Mouse (Mus musculus) small intestine, adult 2 months (tissue): Measurements from ENCODE around the gene Rpl23a. TPM values are rescaled to one million over a fixed set of nuclear protein-coding genes. Genes with fewer than 3 reads are reported as not detected.

Source experiments
- H3K27ac ChIP-seq: fragments of 200-500 bp; 2 replicates; pipeline ENCODE4 v1.5.1; 2012; ENCODE audit warnings: low read depth, low read length, control low read depth, inconsistent platforms; ENCODE audit not compliant: insufficient read depth
- H3K27me3 ChIP-seq: fragments of 200-500 bp; 2 replicates; pipeline ENCODE4 v1.6.1; 2012; ENCODE audit warnings: mild to moderate bottlenecking, moderate library complexity, low read length, inconsistent platforms; ENCODE audit not compliant: control insufficient read depth, insufficient read depth
- H3K36me3 ChIP-seq: fragments of 200-500 bp; 2 replicates; pipeline ENCODE4 v1.6.1; 2012; ENCODE audit warnings: mild to moderate bottlenecking, low read length, control low read depth, inconsistent platforms; ENCODE audit not compliant: control insufficient read depth, insufficient read depth
- H3K4me1 ChIP-seq: fragments of 200-500 bp; 2 replicates; pipeline ENCODE4 v1.6.1; 2012; ENCODE audit warnings: low read length, inconsistent platforms, mixed read lengths; ENCODE audit not compliant: control insufficient read depth, insufficient read depth, insufficient read length
- H3K4me3 ChIP-seq: fragments of 200-500 bp; 2 replicates; pipeline ENCODE4 v1.5.1; 2012; ENCODE audit warnings: low read depth, mild to moderate bottlenecking, control low read depth, inconsistent platforms, low read length, moderate library complexity
- CTCF ChIP-seq: fragments of 200-500 bp; IDR thresholded peaks from 2 replicates; pipeline ENCODE4 v1.5.1; 2012; ENCODE audit warnings: low read depth, mild to moderate bottlenecking, control low read depth, inconsistent platforms, low read length, moderate library complexity, mixed read lengths; ENCODE audit not compliant: insufficient replicate concordance, insufficient read length; ENCODE audit errors: extremely low read depth
- POLR2A ChIP-seq: fragments of 200-500 bp; IDR thresholded peaks from 2 replicates; pipeline ENCODE4 v1.6.1; 2012; ENCODE audit warnings: low read depth, mild to moderate bottlenecking, control low read depth, inconsistent platforms, low read length, moderate library complexity
- WGBS: fragments of 180-500 bp; shearing (Covaris S2); methylation state at CpG from one replicate; pipeline ENCODE4 v1.1.7; 2018; 5-methylcytosine and 5-hydroxymethylcytosine counted together
- polyA plus RNA-seq: library from polyadenylated mRNA; depleted of rRNA; stranded (reverse); fragments of >200 nt; gene quantifications from 2 replicates; pipeline ENCODE4 v1.2.3, GENCODE M21; 2012; rRNA removed

The Rpl23a gene
- 31.9 and 66.4 TPM in 2 replicates for polyA plus RNA-seq

- Histone ChIP-seq H3K36me3 (peaks cover 19% of the 10 kb centered on the region), H3K4me3 (peak within 1 kb of the TSS; percentile 74), H3K27me3 (peaks cover 3% of the 10 kb centered on the region), H3K4me1 (peaks cover 10% of the 10 kb centered on the region), H3K27ac (peak within 1 kb of the TSS; percentile 41)
- WGBS = under 1% methylated on average over 38 of the region's 38 CpGs
- TF ChIP-seq CTCF (no peak), POLR2A (peak; percentile 88)
Observed at GRCm38 (mm10) chr11:78182961-78183844, at the start of gene Rpl23a. TSS of gene Rpl23a (minus strand) at chr11:78183584.

DNA sequence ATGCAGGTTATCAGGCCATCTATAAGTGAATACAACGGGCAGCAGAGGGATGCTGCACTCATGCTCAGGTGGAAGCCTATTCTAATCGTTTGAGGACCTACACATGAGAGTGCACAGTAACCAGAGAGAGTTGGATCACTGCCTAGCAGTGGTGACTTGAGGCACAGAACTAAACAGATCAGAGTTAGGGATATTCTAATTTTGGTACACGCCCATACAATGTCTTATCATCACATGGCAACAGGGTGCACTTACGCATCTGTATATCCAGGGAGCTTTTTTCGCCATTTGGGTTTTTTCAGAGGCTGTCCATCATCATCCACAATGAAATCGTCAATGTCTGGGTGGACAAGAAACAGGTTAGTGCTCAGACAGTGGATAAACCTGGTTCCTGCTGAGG, 48.1 kb upstream of the Rpl23a start:
- H3K4me1 ChIP-seq = no peaks in the 10 kb centered on the region
- WGBS = 89% methylated on average over 6 of the region's 6 CpGs
- no peaks in the 10 kb centered on the region for H3K27me3 ChIP-seq
- no peak for TF ChIP-seq POLR2A
- TF ChIP-seq CTCF = no peak
- peaks cover 74% of the 10 kb centered on the region for H3K36me3 ChIP-seq
- no peak overlapping the region for H3K4me3 ChIP-seq
- H3K27ac ChIP-seq = no peak overlapping the region

GRCm38 (mm10) chr11:78223586-78223985, 40.2 kb upstream of the Rpl23a start:
- TF ChIP-seq POLR2A (no peak), CTCF (no peak)
- Histone ChIP-seq H3K27me3 (no peaks in the 10 kb centered on the region), H3K36me3 (peaks cover 92% of the 10 kb centered on the region), H3K4me1 (no peaks in the 10 kb centered on the region), H3K4me3 (no peak overlapping the region), H3K27ac (no peak overlapping the region)
- WGBS = 89% methylated on average over 4 of the region's 4 CpGs

DNA sequence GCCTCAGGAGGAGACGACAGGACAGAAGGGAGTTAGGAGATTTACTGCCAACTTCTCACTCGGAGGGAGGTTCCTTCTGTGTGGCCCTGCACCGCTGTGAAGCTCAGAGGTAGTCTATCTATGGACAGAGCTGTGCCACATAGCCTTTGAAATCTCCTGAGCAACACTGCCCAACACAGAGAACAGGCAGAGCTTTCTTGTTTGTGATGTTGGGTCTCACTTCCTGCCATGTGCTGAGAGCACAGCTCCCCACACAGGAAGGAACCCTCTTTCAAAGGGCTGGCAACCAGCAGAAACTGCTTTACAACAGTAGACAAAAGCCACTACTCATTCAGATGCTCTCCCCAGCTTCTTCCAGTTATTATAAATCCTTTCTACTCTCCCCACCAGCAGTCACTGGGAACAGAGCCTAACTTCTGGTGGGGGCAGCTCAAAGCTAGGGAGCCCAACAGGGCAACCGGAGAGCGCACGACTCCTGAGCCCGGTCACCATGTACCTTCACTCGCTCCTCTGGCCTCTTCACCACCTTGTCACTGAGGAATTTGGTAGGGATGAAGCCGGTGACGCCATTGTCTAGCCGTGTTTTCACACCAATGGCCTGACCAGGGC, 32.4 kb upstream of the Rpl23a start:
- Histone ChIP-seq H3K27me3 (no peaks in the 10 kb centered on the region), H3K36me3 (peaks cover 83% of the 10 kb centered on the region), H3K4me3 (no peak overlapping the region), H3K27ac (no peak overlapping the region), H3K4me1 (no peaks in the 10 kb centered on the region)
- TF ChIP-seq CTCF (no peak), POLR2A (no peak)
- WGBS = 90% methylated on average over 11 of the region's 11 CpGs

DNA sequence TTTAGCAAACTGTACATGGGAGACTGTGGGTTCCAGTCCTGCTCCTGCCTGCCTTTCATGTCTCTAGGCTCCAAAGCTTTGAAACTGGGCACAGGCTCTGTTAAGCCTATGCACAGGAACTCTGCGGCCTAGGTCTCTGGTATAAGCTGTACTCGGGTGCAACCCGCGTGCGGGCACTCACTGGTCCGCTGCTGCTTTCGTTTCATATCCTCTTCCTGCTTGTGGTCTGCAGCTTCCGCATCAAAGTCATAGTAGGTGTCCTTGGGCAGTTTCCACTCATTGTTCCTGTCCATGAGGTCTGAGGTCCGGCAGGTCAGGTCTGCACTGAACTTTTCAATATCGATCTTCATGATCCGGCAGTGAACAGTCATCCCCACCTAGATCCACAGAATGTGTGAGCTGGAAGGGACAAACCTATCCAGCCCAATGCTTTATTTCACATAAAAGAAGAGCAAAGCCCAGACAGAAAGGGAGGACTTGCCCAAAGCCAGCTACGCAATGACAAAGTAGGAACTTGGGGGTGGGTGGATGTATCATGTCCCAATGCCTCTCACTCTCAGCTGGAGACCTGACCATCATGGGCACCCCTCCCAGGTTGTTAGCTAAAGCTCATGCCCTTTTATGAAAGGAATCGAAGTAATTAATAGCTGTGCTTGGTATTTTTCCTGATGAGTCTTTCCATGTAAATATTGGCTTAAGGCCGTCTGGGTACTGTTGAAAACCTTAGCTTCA, 29.9 kb upstream of the Rpl23a start:
- 87% methylated on average over 14 of the region's 14 CpGs for WGBS

DNA sequence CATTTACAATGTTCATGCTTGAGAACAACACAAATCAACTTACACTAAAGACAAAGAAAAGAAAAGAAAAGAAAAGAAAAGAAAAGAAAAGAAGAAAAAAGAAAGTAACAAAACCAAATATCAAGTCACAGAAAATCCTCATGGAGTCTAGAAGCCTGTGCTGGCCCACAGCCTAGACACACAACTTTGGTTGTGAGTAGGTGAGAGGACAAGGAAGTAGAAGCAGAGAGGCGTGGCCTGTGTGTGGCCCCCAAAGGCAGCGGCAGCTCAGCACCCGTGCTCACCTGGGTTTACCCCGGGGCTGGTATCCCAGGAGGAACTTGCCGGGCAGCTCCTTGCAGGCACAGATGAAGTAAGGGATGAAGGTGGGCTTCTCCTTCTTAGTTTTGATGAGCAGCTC, 28.1 kb upstream of the Rpl23a start:
- WGBS = 65% methylated on average over 5 of the region's 5 CpGs
- Histone ChIP-seq H3K27ac (no peak overlapping the region), H3K27me3 (no peaks in the 10 kb centered on the region), H3K4me1 (no peaks in the 10 kb centered on the region), H3K4me3 (no peak overlapping the region), H3K36me3 (peaks cover 89% of the 10 kb centered on the region)
- TF ChIP-seq POLR2A (no peak), CTCF (no peak)

More for the DNA sequence above, 29.9 kb upstream of the Rpl23a start:
- peaks cover 86% of the 10 kb centered on the region for H3K36me3 ChIP-seq
- H3K4me1 ChIP-seq = no peaks in the 10 kb centered on the region
- H3K27me3 ChIP-seq = no peaks in the 10 kb centered on the region
- H3K27ac ChIP-seq = no peak overlapping the region
- H3K4me3 ChIP-seq = no peak overlapping the region
- TF ChIP-seq CTCF = no peak
- no peak for TF ChIP-seq POLR2A

- WGBS = 70% methylated on average over 7 of the region's 7 CpGs
Observed at GRCm38 (mm10) chr11:78210615-78211014, 27.2 kb upstream of the Rpl23a start.

More at GRCm38 (mm10) chr11:78210615-78211014, 27.2 kb upstream of the Rpl23a start:
- Histone ChIP-seq H3K27ac (no peak overlapping the region), H3K27me3 (no peaks in the 10 kb centered on the region), H3K4me3 (no peak overlapping the region), H3K4me1 (no peaks in the 10 kb centered on the region), H3K36me3 (peaks cover 89% of the 10 kb centered on the region)
- TF ChIP-seq CTCF = no peak
- no peak for TF ChIP-seq POLR2A
